Mouse (Mus musculus) thymus, adult 2 months (tissue): ENCODE measurements around the gene Gnas. TPM values are rescaled to one million over a fixed set of nuclear protein-coding genes. Genes with fewer than 3 reads are reported as not detected.

Experiments used
- DNase-seq: peaks from one replicate; pipeline ENCODE4 v3.0.0; 2021
- H3K27ac ChIP-seq: fragments of 200-500 bp; 2 replicates; pipeline ENCODE4 v1.5.1; 2012; ENCODE audit warnings: low read length, control low read depth; ENCODE audit not compliant: control insufficient read depth, insufficient read depth
- H3K27me3 ChIP-seq: fragments of 200-500 bp; 2 replicates; pipeline ENCODE4 v1.6.1; 2012; ENCODE audit warnings: mild to moderate bottlenecking, low read length, moderate library complexity, mixed read lengths; ENCODE audit not compliant: control insufficient read depth, insufficient read depth
- H3K36me3 ChIP-seq: fragments of 200-500 bp; 2 replicates; pipeline ENCODE4 v1.6.1; 2012; ENCODE audit warnings: mild to moderate bottlenecking, low read length, moderate library complexity; ENCODE audit not compliant: control insufficient read depth, insufficient read depth
- H3K4me1 ChIP-seq: fragments of 200-500 bp; replicated peaks from 2 replicates; pipeline ENCODE4 v1.6.1; 2012; ENCODE audit warnings: low read length; ENCODE audit not compliant: control insufficient read depth, insufficient read depth
- H3K4me3 ChIP-seq: fragments of 200-500 bp; 2 replicates; pipeline ENCODE4 v1.5.1; 2012; ENCODE audit warnings: mild to moderate bottlenecking, low read length, control low read depth, moderate library complexity; ENCODE audit not compliant: control insufficient read depth, insufficient read depth
- CTCF ChIP-seq: fragments of 200-500 bp; IDR thresholded peaks from 2 replicates; pipeline ENCODE4 v1.5.1; 2012; ENCODE audit warnings: mild to moderate bottlenecking, control low read depth, low read length, moderate library complexity, borderline replicate concordance; ENCODE audit not compliant: control insufficient read depth, poor library complexity, insufficient read depth; ENCODE audit errors: extremely low read depth
- POLR2A ChIP-seq: fragments of 200-500 bp; IDR thresholded peaks from 2 replicates; pipeline ENCODE4 v1.6.1; 2012; ENCODE audit warnings: mild to moderate bottlenecking, low read length, control low read depth, moderate library complexity; ENCODE audit not compliant: control insufficient read depth, poor library complexity, insufficient read depth; ENCODE audit errors: extremely low read depth
- WGBS: fragments of 180-500 bp; shearing (Covaris S2); methylation state at CpG from one replicate; pipeline ENCODE4 v1.1.7; 2018; 5-methylcytosine and 5-hydroxymethylcytosine counted together
- polyA plus RNA-seq: library from polyadenylated mRNA; depleted of rRNA; stranded (reverse); fragments of >200 nt; gene quantifications from 2 replicates; pipeline ENCODE4 v1.2.3, GENCODE M21; 2012

Gnas gene
- polyA plus RNA-seq, 1 experiment, result 681 TPM

DNA sequence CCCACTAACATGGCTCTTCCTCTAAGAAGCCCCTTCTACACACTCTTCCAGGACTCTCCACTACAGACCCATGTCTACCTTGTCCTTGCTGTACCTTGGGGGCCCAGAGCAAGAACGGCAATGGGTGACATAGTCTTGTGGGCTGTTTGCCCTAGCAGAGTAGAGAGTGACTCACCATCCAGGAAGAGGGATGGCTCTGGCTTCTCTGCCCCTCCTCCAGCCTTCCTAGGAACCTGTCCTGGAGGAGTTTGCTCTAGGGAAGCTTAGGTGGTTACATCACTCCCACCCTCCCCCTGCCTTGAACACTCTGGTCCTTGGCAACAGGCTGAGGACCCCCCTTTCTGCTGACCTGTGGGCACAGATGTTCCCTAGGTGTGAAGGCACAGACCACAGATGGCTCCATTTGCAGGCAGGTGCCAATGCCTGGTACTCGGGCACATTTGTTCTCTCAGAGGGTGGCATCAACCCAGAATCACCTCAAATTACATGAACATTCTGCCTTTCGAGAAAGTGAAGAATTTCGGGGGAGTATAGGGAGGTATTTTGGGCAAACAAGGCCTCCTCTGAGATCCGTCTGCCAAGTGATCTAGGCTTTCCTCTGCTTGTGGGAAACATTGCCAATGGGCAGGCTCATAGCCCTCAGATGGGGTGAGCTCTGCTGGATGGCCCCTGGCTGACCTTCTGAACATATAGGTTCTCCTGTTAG is 20.9 kb upstream of the Gnas start:
- Histone ChIP-seq H3K36me3 (no peaks in the 10 kb centered on the region), H3K4me3 (no peak overlapping the region), H3K4me1 (no peaks in the 10 kb centered on the region), H3K27me3 (no peaks in the 10 kb centered on the region), H3K27ac (no peak overlapping the region)
- TF ChIP-seq POLR2A, result no peak
- TF ChIP-seq CTCF, result no peak
- WGBS, result 76% methylated on average over 5 of the region's 5 CpGs
- DNase-seq, result no peak

DNA sequence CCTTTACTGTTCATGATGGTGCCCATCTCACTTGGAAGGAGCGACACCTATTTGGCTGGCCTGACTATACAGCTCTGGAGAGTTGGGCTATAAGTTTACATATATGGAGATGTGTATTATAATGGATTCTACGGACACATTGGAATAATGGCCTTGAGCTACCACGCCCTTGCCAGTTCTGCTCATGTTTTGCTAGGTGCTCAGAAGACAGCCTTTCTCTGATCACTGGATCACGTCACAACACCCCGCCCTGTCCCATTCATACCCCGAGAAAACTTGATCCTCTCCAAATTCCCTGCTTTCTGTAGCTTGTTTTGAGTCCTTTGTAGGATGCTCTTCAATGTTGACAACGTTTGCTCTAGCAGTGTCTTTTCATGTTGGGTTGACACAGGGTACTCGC is 19.9 kb upstream of the Gnas start:
- Histone ChIP-seq H3K36me3 (no peaks in the 10 kb centered on the region), H3K27ac (no peak overlapping the region), H3K4me3 (no peak overlapping the region), H3K4me1 (no peaks in the 10 kb centered on the region), H3K27me3 (no peaks in the 10 kb centered on the region)
- TF ChIP-seq CTCF, result no peak
- TF ChIP-seq POLR2A, result no peak
- WGBS, result 91% methylated on average over 8 of the region's 8 CpGs
- no peak for DNase-seq

DNA sequence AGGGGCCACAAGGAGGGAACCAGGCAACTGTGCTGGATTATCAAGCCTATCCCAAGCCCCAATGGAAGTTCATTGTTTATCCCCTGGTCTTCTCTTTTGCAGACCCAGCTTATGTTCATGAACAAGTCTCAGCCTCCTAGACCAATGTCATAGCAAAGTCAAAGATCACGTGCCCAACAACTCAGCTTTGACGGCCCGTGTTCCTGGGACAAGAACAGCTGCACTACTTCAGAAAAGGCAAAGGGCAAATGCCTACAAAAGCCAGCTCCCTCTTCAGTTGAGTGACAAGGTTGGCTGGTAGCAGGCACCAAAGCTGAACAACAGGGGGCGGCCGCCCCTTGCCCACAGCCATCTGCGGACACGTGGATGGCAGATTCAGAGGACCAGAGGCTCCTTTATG is 13.7 kb upstream of the Gnas start:
- WGBS, result 93% methylated on average over 7 of the region's 7 CpGs
- Histone ChIP-seq H3K27me3 (no peaks in the 10 kb centered on the region), H3K4me3 (no peak overlapping the region), H3K27ac (no peak overlapping the region), H3K4me1 (no peaks in the 10 kb centered on the region), H3K36me3 (no peaks in the 10 kb centered on the region)
- no peak for DNase-seq
- TF ChIP-seq CTCF (no peak), POLR2A (no peak)

DNA sequence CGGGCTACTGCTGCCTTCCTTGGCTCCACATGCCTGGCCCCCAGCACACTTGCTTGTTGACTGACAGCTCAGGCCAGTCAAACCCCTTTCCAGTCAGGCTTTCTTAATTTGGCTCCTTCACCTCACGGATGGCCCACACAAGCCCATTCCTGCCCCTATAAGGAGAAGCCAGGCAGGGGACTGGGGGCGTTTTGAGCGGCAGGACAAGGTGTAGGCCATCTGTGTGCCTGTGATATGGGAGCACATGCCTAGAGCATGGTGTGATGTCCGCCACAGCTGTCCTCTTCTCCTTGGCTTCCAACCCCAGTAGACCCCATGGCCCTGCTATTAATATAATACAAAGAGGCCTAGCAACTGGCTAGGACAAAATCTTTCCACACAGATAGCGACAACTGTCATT is 12.7 kb upstream of the Gnas start:
- H3K4me1 ChIP-seq, result no peaks in the 10 kb centered on the region
- H3K4me3 ChIP-seq, result no peak overlapping the region
- H3K36me3 ChIP-seq, result no peaks in the 10 kb centered on the region
- WGBS, result 95% methylated on average over 6 of the region's 6 CpGs
- DNase-seq, result no peak
- H3K27me3 ChIP-seq, result no peaks in the 10 kb centered on the region
- TF ChIP-seq POLR2A (no peak), CTCF (no peak)
- no peak overlapping the region for H3K27ac ChIP-seq

DNA sequence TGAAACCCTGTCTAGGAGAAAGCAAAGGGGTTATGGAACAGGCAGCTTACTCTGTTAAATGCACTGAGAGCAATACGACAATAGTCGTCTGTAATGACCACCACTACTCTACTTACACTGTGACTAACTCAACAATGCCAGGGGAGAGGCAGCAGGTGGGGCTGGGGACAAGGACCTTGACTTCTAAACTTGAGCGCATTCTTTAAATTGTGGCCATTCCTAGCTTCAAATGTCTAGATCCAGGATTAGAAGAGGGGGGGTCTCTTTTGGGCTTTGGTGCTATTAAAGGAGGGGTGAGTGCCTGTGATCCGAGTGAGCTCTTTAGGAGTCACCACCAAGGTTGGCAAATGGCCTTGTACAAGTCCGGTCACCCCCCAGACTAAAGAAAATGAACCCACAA is 11.0 kb upstream of the Gnas start:
- no peaks in the 10 kb centered on the region for H3K4me1 ChIP-seq
- no peaks in the 10 kb centered on the region for H3K36me3 ChIP-seq
- WGBS, result 96% methylated on average over 5 of the region's 5 CpGs
- no peak overlapping the region for H3K4me3 ChIP-seq
- DNase-seq, result no peak
- H3K27me3 ChIP-seq, result no peaks in the 10 kb centered on the region
- no peak overlapping the region for H3K27ac ChIP-seq
- no peak for TF ChIP-seq CTCF
- no peak for TF ChIP-seq POLR2A

DNA sequence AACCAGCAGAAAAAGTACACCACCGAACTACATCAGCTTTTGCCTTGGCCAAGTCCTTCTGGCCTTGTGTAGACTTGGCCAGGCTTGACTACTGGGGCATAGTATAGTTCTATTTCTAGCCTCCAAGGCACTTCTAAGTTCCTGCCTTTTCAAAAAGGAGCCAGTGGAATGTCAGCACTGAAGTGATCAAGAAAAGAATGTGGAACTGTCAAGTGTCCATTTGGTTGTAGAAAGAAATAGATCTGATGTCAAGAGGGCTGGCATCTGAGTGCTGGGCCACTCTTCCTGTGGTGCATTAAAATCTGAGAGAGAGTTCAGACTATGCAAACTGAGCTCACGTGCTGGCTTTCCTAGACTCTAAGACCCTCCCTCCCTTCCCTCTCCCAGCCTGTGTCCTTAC is 10.2 kb upstream of the Gnas start:
- Histone ChIP-seq H3K27ac (no peak overlapping the region), H3K4me1 (no peaks in the 10 kb centered on the region), H3K27me3 (no peaks in the 10 kb centered on the region), H3K4me3 (no peak overlapping the region), H3K36me3 (no peaks in the 10 kb centered on the region)
- no peak for TF ChIP-seq POLR2A
- TF ChIP-seq CTCF, result no peak
- DNase-seq, result no peak
- 84% methylated on average over 2 of the region's 2 CpGs for WGBS

DNA sequence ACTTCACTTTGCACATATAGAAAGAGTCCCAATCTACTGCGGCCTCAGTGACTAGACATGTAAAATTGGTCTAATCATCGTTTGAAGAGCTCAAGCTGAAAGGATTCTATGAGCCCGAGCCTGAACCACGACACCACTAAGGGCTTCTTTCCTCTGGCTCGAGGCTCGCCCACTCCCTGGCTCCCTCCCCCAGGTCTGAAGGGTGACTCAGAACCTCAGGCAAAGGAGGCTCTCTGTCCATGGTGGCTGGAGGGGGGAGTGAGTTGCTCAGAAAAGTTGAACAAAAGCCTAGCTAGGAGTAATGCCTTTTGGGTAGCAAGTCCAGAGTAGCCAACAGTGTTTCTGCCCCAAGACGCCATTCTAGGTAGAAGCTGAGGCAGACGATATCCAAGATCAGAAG is 4.3 kb upstream of the Gnas start:
- WGBS, result 78% methylated on average over 8 of the region's 8 CpGs
- Histone ChIP-seq H3K27me3 (no peaks in the 10 kb centered on the region; the same call in 1 of the 2 replicates), H3K36me3 (no peaks in the 10 kb centered on the region), H3K4me3 (no peak overlapping the region), H3K27ac (no peak overlapping the region), H3K4me1 (no peaks in the 10 kb centered on the region)
- TF ChIP-seq CTCF, result no peak
- TF ChIP-seq POLR2A, result no peak
- no peak for DNase-seq
